Mouse (Mus musculus) E14TG2a.4 (cell line): ENCODE measurements at regions not wholly inside any gene's neighbourhood (a gene's known extent, or its start where the extent isn't known, plus 50 kb on each side); places are given as distances from the start of the nearest gene placed in this dataset.

ENCODE experiments used
- H3K27me3 ChIP-seq: 2 replicates; pipeline ENCODE4 v1.6.1; 2014; ENCODE audit warnings: low read length, control low read depth; ENCODE audit not compliant: insufficient read depth
- H3K36me3 ChIP-seq: 2 replicates; pipeline ENCODE4 v1.6.1; 2014; ENCODE audit warnings: low read length, control low read depth; ENCODE audit not compliant: insufficient read depth
- H3K4me1 ChIP-seq: replicated peaks from 2 replicates; pipeline ENCODE4 v1.6.1; 2014; ENCODE audit warnings: low read depth, low read length, control low read depth
- H3K4me3 ChIP-seq: replicated peaks from 2 replicates; pipeline ENCODE4 v1.5.1; 2014; ENCODE audit warnings: mild to moderate bottlenecking, low read length
- H3K9me3 ChIP-seq: 2 replicates; pipeline ENCODE4 v1.6.1; 2014; ENCODE audit warnings: low read length, control low read depth
- CTCF ChIP-seq: conservative IDR thresholded peaks from 2 replicates; pipeline ENCODE4 v1.5.1; 2014; ENCODE audit warnings: low read length
- NANOG ChIP-seq: IDR thresholded peaks from 2 replicates; pipeline ENCODE4 v1.6.1; 2014; ENCODE audit warnings: borderline replicate concordance, low read length, mixed read lengths
- POU5F1 ChIP-seq: IDR thresholded peaks from 2 replicates; pipeline ENCODE4 v1.6.1; 2014; ENCODE audit warnings: low read length, borderline replicate concordance

GRCm38 (mm10) chr1:138343451-138343850, 69.9 kb downstream of the Atp6v1g3 start:
- Histone ChIP-seq H3K9me3 (no peaks in the 10 kb centered on the region; the same call in 1 of the 2 replicates), H3K4me1 (no peaks in the 10 kb centered on the region), H3K27me3 (no peaks in the 10 kb centered on the region), H3K36me3 (no peaks in the 10 kb centered on the region), H3K4me3 (no peak overlapping the region)
- TF ChIP-seq NANOG, result no peak
- TF ChIP-seq POU5F1, result no peak
- TF ChIP-seq CTCF, result no peak

DNA sequence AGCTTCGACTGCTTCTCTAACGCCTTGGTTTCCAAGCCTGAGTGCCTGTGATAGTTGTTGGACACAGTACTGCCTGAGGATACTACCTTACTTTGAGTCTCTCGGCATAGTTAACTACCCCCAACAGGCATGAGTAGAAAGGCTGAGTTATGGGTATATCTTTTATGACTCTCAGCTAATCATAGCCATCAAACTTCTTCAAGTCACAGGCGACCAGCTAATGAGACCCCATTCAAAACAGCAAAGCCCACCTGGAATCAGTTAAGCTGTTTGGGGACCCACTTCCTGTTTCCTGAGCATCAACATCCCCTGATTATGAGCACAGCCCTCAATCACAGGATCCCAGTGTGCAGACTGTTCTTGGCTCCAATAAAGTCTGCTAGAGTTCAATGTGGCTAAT, 71.4 kb downstream of the Atp6v1g3 start:
- Histone ChIP-seq H3K4me1 (no peaks in the 10 kb centered on the region), H3K27me3 (no peaks in the 10 kb centered on the region), H3K36me3 (no peaks in the 10 kb centered on the region), H3K4me3 (no peak overlapping the region), H3K9me3 (no peaks in the 10 kb centered on the region; the same call in 1 of the 2 replicates)
- TF ChIP-seq NANOG, result no peak
- no peak for TF ChIP-seq POU5F1
- no peak for TF ChIP-seq CTCF

DNA sequence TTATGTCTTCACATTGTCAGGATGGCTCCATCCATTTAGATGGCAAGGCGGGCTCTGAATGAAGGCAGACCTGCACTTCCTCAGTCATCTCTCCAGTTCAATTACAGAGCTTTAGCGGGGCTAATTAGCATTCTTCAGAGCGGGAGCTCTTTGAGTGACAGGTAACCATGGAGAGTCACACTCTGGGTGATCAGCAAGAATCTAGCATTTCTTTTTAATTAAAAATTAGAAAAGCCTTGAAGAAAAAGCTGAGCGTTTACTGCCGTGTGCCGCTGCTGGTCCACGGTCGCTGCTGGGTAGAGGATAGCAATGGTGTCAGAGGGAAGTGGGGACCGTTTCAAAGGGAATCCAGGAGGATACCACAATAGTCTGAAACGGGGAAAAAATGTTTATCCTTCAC, 72.5 kb downstream of the Atp6v1g3 start:
- Histone ChIP-seq H3K27me3 (no peaks in the 10 kb centered on the region), H3K9me3 (no peaks in the 10 kb centered on the region; the same call in 1 of the 2 replicates), H3K4me1 (no peaks in the 10 kb centered on the region), H3K36me3 (no peaks in the 10 kb centered on the region), H3K4me3 (no peak overlapping the region)
- TF ChIP-seq NANOG (no peak), POU5F1 (no peak), CTCF (no peak)

GRCm38 (mm10) chr1:138346904-138347303, 73.4 kb downstream of the Atp6v1g3 start:
- no peaks in the 10 kb centered on the region for H3K4me1 ChIP-seq
- no peak overlapping the region for H3K4me3 ChIP-seq
- H3K9me3 ChIP-seq, result no peaks in the 10 kb centered on the region; the same call in 1 of the 2 replicates
- no peaks in the 10 kb centered on the region for H3K27me3 ChIP-seq
- no peak for TF ChIP-seq NANOG
- TF ChIP-seq CTCF, result no peak
- TF ChIP-seq POU5F1, result no peak
- no peaks in the 10 kb centered on the region for H3K36me3 ChIP-seq

GRCm38 (mm10) chr1:138348447-138348846, 74.9 kb downstream of the Atp6v1g3 start:
- H3K9me3 ChIP-seq, result no peaks in the 10 kb centered on the region; the same call in 1 of the 2 replicates
- no peaks in the 10 kb centered on the region for H3K27me3 ChIP-seq
- H3K36me3 ChIP-seq, result no peaks in the 10 kb centered on the region
- H3K4me1 ChIP-seq, result no peaks in the 10 kb centered on the region
- no peak overlapping the region for H3K4me3 ChIP-seq
- no peak for TF ChIP-seq NANOG
- TF ChIP-seq POU5F1, result no peak
- no peak for TF ChIP-seq CTCF

DNA sequence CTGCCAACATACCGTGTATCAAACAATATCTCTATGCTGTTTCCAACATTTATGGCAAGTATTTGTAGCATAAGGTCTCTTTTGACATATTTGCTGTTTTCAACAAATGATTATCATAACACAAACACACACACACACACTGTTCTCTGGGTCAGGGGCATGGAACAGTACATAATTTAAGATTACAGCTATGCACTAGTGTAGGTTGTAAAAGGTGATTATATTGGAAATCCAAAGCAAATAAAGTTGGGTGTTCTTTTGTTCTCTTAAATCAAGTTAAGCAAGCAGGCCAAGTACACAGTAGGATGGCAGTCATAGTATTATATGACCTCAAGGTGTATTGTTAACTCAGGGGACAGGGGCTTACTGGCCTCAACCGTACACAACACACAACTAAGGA, 75.6 kb downstream of the Atp6v1g3 start:
- H3K4me3 ChIP-seq, result no peak overlapping the region
- no peaks in the 10 kb centered on the region for H3K4me1 ChIP-seq
- H3K27me3 ChIP-seq, result no peaks in the 10 kb centered on the region
- H3K36me3 ChIP-seq, result no peaks in the 10 kb centered on the region
- no peak for TF ChIP-seq POU5F1
- TF ChIP-seq NANOG, result no peak
- no peak for TF ChIP-seq CTCF
- H3K9me3 ChIP-seq, result no peaks in the 10 kb centered on the region

DNA sequence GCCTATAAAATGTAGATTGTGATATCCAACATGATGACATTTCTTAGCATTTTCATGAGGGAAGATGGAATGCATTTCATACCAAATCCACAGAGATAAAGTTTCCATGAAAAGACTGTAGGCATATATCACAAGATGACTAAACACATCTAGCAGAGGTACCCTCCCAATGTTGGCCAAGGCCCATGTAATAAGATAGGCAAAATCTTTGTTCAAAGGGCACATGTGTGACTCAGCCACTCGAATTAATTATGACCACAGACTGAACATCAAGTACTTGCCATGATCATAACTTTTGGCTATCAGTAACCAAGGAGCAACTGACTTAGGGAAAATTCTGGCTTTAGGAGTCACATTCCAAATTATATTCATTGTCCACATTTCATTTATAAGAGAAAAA, 82.9 kb downstream of the Atp6v1g3 start:
- H3K4me1 ChIP-seq, result no peaks in the 10 kb centered on the region
- H3K9me3 ChIP-seq, result no peaks in the 10 kb centered on the region
- no peak for TF ChIP-seq CTCF
- no peak for TF ChIP-seq NANOG
- TF ChIP-seq POU5F1, result no peak
- H3K27me3 ChIP-seq, result no peaks in the 10 kb centered on the region
- H3K4me3 ChIP-seq, result no peak overlapping the region
- no peaks in the 10 kb centered on the region for H3K36me3 ChIP-seq

DNA sequence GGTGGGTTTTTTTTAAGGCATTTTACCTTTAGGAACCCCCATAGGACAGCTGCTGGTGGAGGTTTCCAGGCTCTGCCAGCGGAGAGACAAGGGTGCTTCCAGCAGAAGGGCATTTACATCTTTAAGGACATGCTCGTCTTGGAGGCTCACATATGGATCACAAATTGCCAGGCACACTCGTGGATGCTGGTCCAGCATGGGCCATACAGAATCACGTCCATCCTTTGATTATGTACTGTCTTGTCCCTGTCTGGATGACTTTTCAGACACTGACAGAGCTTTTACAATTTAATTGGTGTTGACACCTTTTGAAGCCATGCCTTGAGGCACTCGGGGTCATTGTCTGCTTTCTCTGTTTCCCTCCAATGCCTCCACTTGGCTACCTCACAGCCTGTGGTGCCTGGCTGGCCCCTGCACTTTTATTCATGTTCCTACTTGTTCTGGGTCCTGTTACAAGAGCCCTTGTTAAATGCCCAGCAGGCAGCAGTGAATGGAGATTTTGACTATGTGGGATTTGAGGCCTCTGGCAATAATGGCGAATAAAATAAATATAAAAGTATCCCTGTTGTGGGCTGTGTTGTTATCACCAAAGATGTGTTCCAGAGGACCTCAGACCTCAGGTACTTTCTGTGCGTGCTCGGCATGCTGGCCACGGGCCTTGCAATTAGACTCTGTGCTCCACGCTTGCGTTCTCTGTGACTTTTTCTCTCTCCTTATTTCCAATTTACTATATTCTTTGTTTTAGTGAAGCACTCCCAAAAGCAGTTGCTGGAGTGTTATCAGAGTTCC, 89.3 kb downstream of the Atp6v1g3 start:
- Histone ChIP-seq H3K4me1 (no peaks in the 10 kb centered on the region), H3K27me3 (no peaks in the 10 kb centered on the region), H3K4me3 (no peak overlapping the region), H3K9me3 (no peaks in the 10 kb centered on the region), H3K36me3 (no peaks in the 10 kb centered on the region)
- TF ChIP-seq NANOG (no peak), POU5F1 (no peak), CTCF (no peak)
